Mouse (Mus musculus) frontal cortex, adult 2 months (tissue): ENCODE data around the gene Eif2ak4. TPM values are rescaled to one million over a fixed set of nuclear protein-coding genes. Genes with fewer than 3 reads are reported as not detected.

ENCODE experiments used
- DNase-seq, 2 experiments: peaks; one replicate each; pipeline ENCODE4 v3.0.0; 2022; ENCODE audit warnings: low spot score in 1 of 2; ENCODE audit errors: extremely low spot score in 1 of 2
- polyA plus RNA-seq: library from polyadenylated mRNA; depleted of rRNA; stranded (reverse); fragments of >200 nt; gene quantifications from 2 replicates; pipeline ENCODE4 v1.2.3, GENCODE M21; 2012

Gene Eif2ak4
- polyA plus RNA-seq, 1 experiment: 22.0 TPM

- DNase-seq: peak; percentile 45 to 65
Observed at GRCm38 (mm10) chr2:118457463-118458261, 69.2 kb downstream of the Eif2ak4 start.

- peak in 1 of 2 experiments; percentile 26 for DNase-seq
Observed at GRCm38 (mm10) chr2:118461480-118462165, 73.2 kb downstream of the Eif2ak4 start.

- peak in 1 of 2 experiments; percentile 37 for DNase-seq
Observed at GRCm38 (mm10) chr2:118463480-118463879, 75.1 kb downstream of the Eif2ak4 start.

GRCm38 (mm10) chr2:118464450-118464849 is 76.0 kb downstream of the Eif2ak4 start:
- no peak for DNase-seq

GRCm38 (mm10) chr2:118465894-118466293 is 77.5 kb downstream of the Eif2ak4 start:
- no peak for DNase-seq

- DNase-seq: no peak
Observed at GRCm38 (mm10) chr2:118466601-118467000, 78.2 kb downstream of the Eif2ak4 start.

- DNase-seq: no peak
Observed at GRCm38 (mm10) chr2:118468354-118468753, 79.9 kb downstream of the Eif2ak4 start.

GRCm38 (mm10) chr2:118478833-118479549 is 90.6 kb downstream of the Eif2ak4 start:
- DNase-seq: no peak

- peak; percentile 83 to 95 for DNase-seq
Observed at GRCm38 (mm10) chr2:118479550-118479909, 91.1 kb downstream of the Eif2ak4 start, which contains the start of gene Srp14. Gene Srp14, minus strand, starts transcription at chr2:118479711.

- no peak for DNase-seq
Observed at GRCm38 (mm10) chr2:118480886-118481285, 92.5 kb downstream of the Eif2ak4 start.

GRCm38 (mm10) chr2:118483032-118483431 is 94.6 kb downstream of the Eif2ak4 start:
- no peak for DNase-seq

GRCm38 (mm10) chr2:118484386-118484898 is 96.0 kb downstream of the Eif2ak4 start:
- peak in 1 of 2 experiments; percentile 46 for DNase-seq

GRCm38 (mm10) chr2:118485415-118485814 is 97.0 kb downstream of the Eif2ak4 start:
- no peak for DNase-seq

- peak in 1 of 2 experiments; percentile 81 for DNase-seq
Observed at GRCm38 (mm10) chr2:118486933-118487332, 98.5 kb downstream of the Eif2ak4 start.

- DNase-seq: no peak
Observed at GRCm38 (mm10) chr2:118487806-118488205, 99.4 kb downstream of the Eif2ak4 start.

GRCm38 (mm10) chr2:118490241-118491091 is 102.0 kb downstream of the Eif2ak4 start:
- peak in 1 of 2 experiments; percentile 34 for DNase-seq

GRCm38 (mm10) chr2:118491281-118491731 is 102.9 kb downstream of the Eif2ak4 start:
- DNase-seq: no peak

GRCm38 (mm10) chr2:118491741-118492395 is 103.5 kb downstream of the Eif2ak4 start:
- no peak for DNase-seq

GRCm38 (mm10) chr2:118495024-118495423 is 106.6 kb downstream of the Eif2ak4 start:
- DNase-seq: no peak
